Mouse (Mus musculus) layer of hippocampus, postnatal 10 days (tissue): ENCODE results near the gene Mid1. TPM values are rescaled to one million over a fixed set of nuclear protein-coding genes. Genes with fewer than 3 reads are reported as not detected.
"Not testable (repeated sequence)": the region's sequence is repeated elsewhere in the genome, so short reads cannot be mapped to it uniquely, and the experiment has no call there.

Experiments
- DNase-seq, 2 experiments: peaks; one replicate each; pipeline ENCODE4 v3.0.0; 2021; ENCODE audit warnings: low spot score in 2 of 2
- total RNA-seq, 2 experiments: library from RNA; stranded (reverse); gene quantifications; 2 replicates each; pipeline ENCODE4 v1.2.3; 2021

Gene Mid1
- total RNA-seq, 2 experiments from 2014 or later, result 35.1 to 37.1 TPM

GRCm38 (mm10) chrX:170013421-170013820 is 328.4 kb downstream of the Mid1 start:
- not testable (repeated sequence) for DNase-seq

DNA sequence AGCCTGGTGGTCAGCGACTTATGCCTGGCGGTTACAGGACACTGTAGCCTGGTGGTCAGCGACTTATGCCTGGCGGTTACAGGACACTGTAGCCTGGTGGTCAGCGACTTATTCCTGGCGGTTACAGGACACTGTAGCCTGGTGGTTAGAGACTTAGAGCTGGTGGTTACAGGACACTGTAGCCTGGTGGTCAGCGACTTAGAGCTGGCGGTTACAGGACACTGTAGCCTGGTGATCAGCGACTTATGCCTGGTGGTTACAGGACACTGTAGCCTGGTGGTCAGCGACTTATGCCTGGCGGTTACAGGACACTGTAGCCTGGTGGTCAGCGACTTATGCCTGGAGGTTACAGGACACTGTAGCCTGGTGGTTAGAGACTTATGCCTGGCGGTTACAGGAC is 329.0 kb downstream of the Mid1 start:
- DNase-seq, result not testable (repeated sequence)

- DNase-seq, result not testable (repeated sequence)
These were observed 330.9 kb downstream of the Mid1 start for GRCm38 (mm10) chrX:170015883-170016282.

DNA sequence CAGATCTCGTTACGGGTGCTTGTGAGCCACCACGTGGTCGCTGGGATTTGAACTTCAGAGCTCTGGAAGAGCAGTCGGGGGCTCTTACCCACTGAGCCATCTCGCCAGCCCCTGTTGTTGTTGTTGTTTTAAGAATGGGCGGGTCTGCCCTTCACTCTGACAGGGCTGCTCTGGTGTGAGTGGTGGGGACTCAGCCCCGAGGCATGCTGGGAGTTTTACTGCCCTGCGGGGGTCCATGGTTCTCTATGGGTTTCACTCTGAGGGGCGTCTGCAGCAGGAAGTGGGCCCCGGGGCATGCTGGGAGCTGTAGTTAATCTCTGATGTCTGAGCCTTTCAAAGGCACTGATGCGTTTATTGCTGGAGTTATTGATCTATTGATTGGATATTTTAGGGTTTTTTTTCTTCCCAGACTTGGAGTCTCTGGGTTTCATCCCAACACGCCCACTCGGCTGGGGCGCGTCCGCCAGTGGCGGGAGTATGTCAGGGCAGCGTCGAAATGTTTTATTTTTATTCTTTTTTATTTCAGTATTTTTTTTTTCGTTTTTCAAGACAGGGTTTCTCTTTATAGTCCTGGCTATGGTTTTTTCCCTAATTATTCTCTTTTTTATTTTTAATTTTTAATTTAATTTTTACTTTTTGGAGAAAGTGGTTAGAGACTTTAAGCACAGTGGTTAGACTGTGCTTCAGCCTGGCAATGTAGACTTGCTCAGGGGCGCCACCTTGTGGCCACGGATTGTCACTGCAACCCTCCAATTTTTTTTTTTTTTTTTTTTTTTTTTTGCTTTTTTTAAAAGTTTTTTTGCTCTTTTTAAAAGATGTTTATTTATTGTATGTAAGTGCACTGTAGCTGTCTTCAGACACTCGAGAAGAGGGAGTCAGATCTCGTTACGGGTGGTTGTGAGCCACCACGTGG is 332.6 kb downstream of the Mid1 start:
- peak; percentile 89 to 93 for DNase-seq

- DNase-seq, result peak; percentile 61 to 76
These were observed 333.7 kb downstream of the Mid1 start for GRCm38 (mm10) chrX:170018571-170019218.

GRCm38 (mm10) chrX:170019219-170019953 is 334.4 kb downstream of the Mid1 start:
- not testable (repeated sequence) for DNase-seq

DNA sequence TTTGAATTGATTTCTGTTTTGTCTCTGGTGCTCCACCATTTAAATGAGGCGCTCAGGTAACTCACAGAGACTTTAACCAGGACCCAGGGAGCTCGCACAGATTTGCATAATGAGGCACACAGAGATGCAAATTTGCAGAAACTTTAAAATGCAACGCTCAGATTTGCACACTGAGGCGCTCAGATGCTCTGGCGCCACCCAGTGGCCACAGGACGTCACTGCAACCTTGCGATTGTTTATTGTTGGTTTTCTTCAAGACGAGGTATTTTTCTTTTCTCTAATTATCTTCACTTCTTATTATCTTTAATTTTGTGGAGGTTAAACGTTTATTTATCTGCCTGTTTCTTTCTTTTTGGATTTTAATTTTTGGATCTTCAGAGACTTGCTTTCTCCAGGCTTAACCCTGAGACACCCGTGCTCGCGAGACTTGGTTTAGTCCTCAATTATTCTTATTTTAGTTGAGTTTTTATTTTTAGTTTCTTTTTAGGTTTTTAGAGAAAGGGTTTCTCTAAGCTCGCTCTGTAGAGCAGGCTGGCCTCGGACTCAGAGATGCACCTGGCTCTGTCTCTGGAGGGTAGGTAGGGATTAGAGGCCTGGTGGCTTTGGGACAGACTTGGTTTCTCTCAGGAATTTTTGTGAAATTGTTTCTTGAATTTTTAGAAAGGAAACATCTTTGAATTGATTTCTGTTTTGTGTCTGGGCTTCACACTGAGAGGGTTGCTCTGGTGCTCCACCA is 335.1 kb downstream of the Mid1 start:
- peak; percentile 99 to 100 for DNase-seq

- DNase-seq, result peak; percentile 88 to 90
These were observed 335.7 kb downstream of the Mid1 start for GRCm38 (mm10) chrX:170020690-170021050.

- peak in 1 of 2 experiments; percentile 47 for DNase-seq
These were observed 336.2 kb downstream of the Mid1 start for GRCm38 (mm10) chrX:170021205-170021604.

- DNase-seq, result peak; percentile 72 to 82
These were observed 336.9 kb downstream of the Mid1 start for GRCm38 (mm10) chrX:170021750-170022461.

Other genes with a start within 250 kb of the Mid1 start
- not detected for gene 4933400A11Rik, start 94.4 kb downstream of the Mid1 start, total RNA-seq